Mouse (Mus musculus) G1E (cell line): ENCODE results near the gene Pofut1. TPM values are rescaled to one million over a fixed set of nuclear protein-coding genes. Genes with fewer than 3 reads are reported as not detected.

Experiments
- ATAC-seq: 2 replicates; pipeline ENCODE4 v1.8.0; 2016; ENCODE audit warnings: mild to moderate bottlenecking; ENCODE audit not compliant: insufficient number of reproducible peaks, poor library complexity, low FRiP score, severe bottlenecking; ENCODE audit errors: extremely low read depth
- DNase-seq: peaks from one replicate; pipeline ENCODE4 v3.0.0; 2012; ENCODE audit warnings: low spot score
- H3K27me3 ChIP-seq: 2 replicates; pipeline ENCODE4 v1.6.1; 2012; ENCODE audit warnings: mild to moderate bottlenecking, low read length, inconsistent platforms; ENCODE audit not compliant: insufficient read depth
- H3K36me3 ChIP-seq: replicated peaks from 2 replicates; pipeline ENCODE3; 2012; ENCODE audit warnings: mild to moderate bottlenecking, inconsistent platforms
- H3K4me1 ChIP-seq: 2 replicates; pipeline ENCODE4 v1.6.1; 2012; ENCODE audit warnings: low read depth, low read length, inconsistent platforms, mixed read lengths; ENCODE audit not compliant: insufficient read depth
- H3K4me3 ChIP-seq: 2 replicates; pipeline ENCODE4 v1.5.1; 2012; ENCODE audit warnings: low read depth, mild to moderate bottlenecking, inconsistent platforms, low read length, moderate library complexity, mixed read lengths
- H3K9me3 ChIP-seq: replicated peaks from 2 replicates; pipeline ENCODE4 v1.6.1; 2012; ENCODE audit warnings: inconsistent platforms
- CTCF ChIP-seq: IDR thresholded peaks from 2 replicates; pipeline ENCODE4 v1.5.1; 2012; ENCODE audit warnings: low read depth, low read length, inconsistent platforms, mixed read lengths
- GATA1 ChIP-seq: IDR thresholded peaks from 2 replicates; pipeline ENCODE4 v1.6.1; 2012; ENCODE audit warnings: borderline replicate concordance, low read length, inconsistent platforms, mixed read lengths
- GATA2 ChIP-seq: IDR thresholded peaks from 2 replicates; pipeline ENCODE4 v1.6.1; 2012; ENCODE audit warnings: low read depth, low read length, inconsistent platforms, borderline replicate concordance
- POLR2AphosphoS5 ChIP-seq: IDR thresholded peaks from 2 replicates; pipeline ENCODE4 v1.6.1; 2012; ENCODE audit warnings: low read depth, low read length, inconsistent platforms; ENCODE audit not compliant: insufficient replicate concordance
- TAL1 ChIP-seq: conservative IDR thresholded peaks from 2 replicates; pipeline ENCODE4 v1.6.1; 2012; ENCODE audit warnings: low read depth, low read length, inconsistent platforms, mixed read lengths
- polyA plus RNA-seq: library from polyadenylated mRNA; stranded (reverse); fragments of >175 nt; gene quantifications from 2 replicates; pipeline ENCODE4 v1.2.3, GENCODE M21; 2012
- total RNA-seq, 2 experiments: library from RNA; stranded (forward) in 1 of 2; stranded (reverse) in 1 of 2; fragments of 200-1000 nt in 1 of 2; fragments of >200 nt in 1 of 2; fragmentation: Nextera tagmentation in 1 of 2; gene quantifications; 2 replicates each; pipeline ENCODE4 v1.2.3; 2014 to 2017

The Pofut1 gene
- total and polyA plus RNA-seq, 3 experiments = 11.2 to 33.7 (median 30.0) TPM

DNA sequence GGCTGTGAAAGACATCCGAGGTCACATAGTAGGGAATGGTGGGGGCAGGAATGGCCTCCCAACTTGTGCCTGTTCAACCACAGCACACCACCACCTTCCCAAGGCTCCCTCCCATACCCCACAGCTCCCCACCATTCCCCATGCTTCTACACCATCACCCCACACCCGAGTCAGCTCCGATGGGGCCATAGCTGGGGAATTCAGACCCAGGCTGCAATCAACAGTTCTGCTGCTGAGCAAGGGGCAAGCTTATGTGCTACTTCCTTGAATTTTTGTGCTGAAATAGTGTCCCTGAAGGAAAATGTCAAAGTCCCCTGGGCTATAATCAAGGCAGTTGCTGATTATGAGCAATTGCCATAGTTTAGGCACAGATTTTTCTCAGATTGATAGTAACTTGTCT lies 22.8 kb upstream of the Pofut1 start:
- H3K9me3 ChIP-seq = no peaks in the 10 kb centered on the region
- H3K4me3 ChIP-seq = no peak overlapping the region
- DNase-seq = no peak
- H3K36me3 ChIP-seq = no peaks in the 10 kb centered on the region
- TF ChIP-seq TAL1 (no peak), CTCF (no peak)
- no peaks in the 10 kb centered on the region for H3K27me3 ChIP-seq
- H3K4me1 ChIP-seq = peaks cover 80% of the 10 kb centered on the region
- no peak for ATAC-seq

DNA sequence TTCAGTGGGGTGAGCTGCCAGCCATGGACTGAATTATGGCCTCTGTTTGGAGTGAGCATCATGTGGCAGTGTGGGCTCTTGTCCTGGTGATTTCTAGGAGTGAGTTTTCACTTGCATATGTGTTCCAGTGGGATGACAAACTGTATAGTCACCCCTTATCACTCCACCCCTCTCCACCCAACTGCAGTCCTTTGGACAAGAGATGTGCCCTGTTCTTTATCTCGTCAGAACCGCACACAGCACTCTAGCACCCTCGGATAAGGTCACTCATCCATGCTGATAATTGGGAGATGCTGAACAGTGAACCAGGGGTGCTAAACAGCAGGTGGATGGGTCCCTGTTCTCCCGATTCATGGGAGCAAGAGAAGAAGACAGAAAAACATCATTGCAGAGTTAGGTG lies 19.7 kb upstream of the Pofut1 start:
- H3K4me3 ChIP-seq = no peak overlapping the region; the same call in 1 of the 2 replicates
- H3K36me3 ChIP-seq = peaks cover 10% of the 10 kb centered on the region
- H3K9me3 ChIP-seq = no peaks in the 10 kb centered on the region
- TF ChIP-seq TAL1 (peak; percentile 56), POLR2AphosphoS5 (no peak)
- ATAC-seq (peak; percentile 78), DNase-seq (peak; percentile 57)
- peaks cover 85% of the 10 kb centered on the region for H3K4me1 ChIP-seq
- no peaks in the 10 kb centered on the region for H3K27me3 ChIP-seq

GRCm38 (mm10) chr2:153222130-153222529 lies 19.2 kb upstream of the Pofut1 start:
- TF ChIP-seq GATA2 (no peak), CTCF (no peak), TAL1 (no peak), GATA1 (no peak), POLR2AphosphoS5 (no peak)
- H3K4me1 ChIP-seq = peaks cover 85% of the 10 kb centered on the region
- H3K9me3 ChIP-seq = no peaks in the 10 kb centered on the region
- ATAC-seq = peak; percentile 56; the same call in 1 of the 2 replicates
- peaks cover 15% of the 10 kb centered on the region for H3K36me3 ChIP-seq
- H3K27me3 ChIP-seq = no peaks in the 10 kb centered on the region
- H3K4me3 ChIP-seq = no peak overlapping the region; the same call in 1 of the 2 replicates
- peak; percentile 57 for DNase-seq

GRCm38 (mm10) chr2:153222566-153222965 lies 18.8 kb upstream of the Pofut1 start:
- TF ChIP-seq POLR2AphosphoS5 (no peak), GATA1 (no peak), GATA2 (no peak), CTCF (no peak), TAL1 (no peak)
- H3K9me3 ChIP-seq = no peaks in the 10 kb centered on the region
- H3K4me3 ChIP-seq = no peak overlapping the region
- no peak for DNase-seq
- no peak for ATAC-seq
- H3K27me3 ChIP-seq = no peaks in the 10 kb centered on the region
- peaks cover 18% of the 10 kb centered on the region for H3K36me3 ChIP-seq
- peaks cover 89% of the 10 kb centered on the region for H3K4me1 ChIP-seq

- peaks cover 38% of the 10 kb centered on the region for H3K36me3 ChIP-seq
- no peak for TF ChIP-seq POLR2AphosphoS5
- no peak for TF ChIP-seq TAL1
- no peak for TF ChIP-seq GATA2
- TF ChIP-seq CTCF = no peak
- no peak for TF ChIP-seq GATA1
- ATAC-seq (no peak), DNase-seq (no peak)
- peak within 1 kb of the TSS; percentile 66 for H3K4me3 ChIP-seq
- H3K27me3 ChIP-seq = no peaks in the 10 kb centered on the region
- H3K9me3 ChIP-seq = no peaks in the 10 kb centered on the region
- H3K4me1 ChIP-seq = peaks cover 89% of the 10 kb centered on the region
These were observed 16.3 kb upstream of the Pofut1 start, which contains the start of gene Tspyl3 for GRCm38 (mm10) chr2:153224946-153225594. Gene Tspyl3, minus strand, starts transcription at chr2:153225441.

DNA sequence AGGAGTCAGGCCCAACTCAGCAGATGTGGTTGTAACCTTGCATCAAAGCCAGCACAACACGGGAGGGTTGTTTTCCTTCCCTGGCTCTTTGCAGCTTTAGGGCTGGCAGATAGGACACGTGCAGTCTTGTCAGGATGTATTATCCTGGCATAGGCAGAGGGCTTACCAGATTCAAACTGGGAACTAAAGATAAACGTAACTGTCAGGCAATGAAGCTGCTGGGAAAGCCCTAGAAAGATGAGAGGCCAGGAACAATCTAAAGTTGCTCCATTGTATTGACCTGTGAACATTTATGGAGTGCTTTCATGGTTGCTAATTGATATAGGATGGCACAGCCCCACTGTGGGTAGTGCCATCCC lies 15.8 kb upstream of the Pofut1 start:
- Histone ChIP-seq H3K4me1 (peaks cover 89% of the 10 kb centered on the region), H3K36me3 (peaks cover 43% of the 10 kb centered on the region), H3K4me3 (peak overlapping the region; percentile 66; the same call in 1 of the 2 replicates), H3K27me3 (no peaks in the 10 kb centered on the region), H3K9me3 (no peaks in the 10 kb centered on the region)
- DNase-seq (no peak), ATAC-seq (no peak)
- TF ChIP-seq CTCF (no peak), TAL1 (peak; percentile 8; the same call in 1 of the 2 replicates)

GRCm38 (mm10) chr2:153227959-153228358 lies 13.4 kb upstream of the Pofut1 start:
- Histone ChIP-seq H3K9me3 (no peaks in the 10 kb centered on the region), H3K36me3 (peaks cover 67% of the 10 kb centered on the region), H3K4me1 (peaks cover 87% of the 10 kb centered on the region), H3K4me3 (no peak overlapping the region; the same call in 1 of the 2 replicates), H3K27me3 (no peaks in the 10 kb centered on the region)
- TF ChIP-seq GATA1 = no peak
- TF ChIP-seq GATA2 = no peak
- no peak for TF ChIP-seq POLR2AphosphoS5
- no peak for TF ChIP-seq CTCF
- TF ChIP-seq TAL1 = peak; percentile 76
- ATAC-seq = peak; percentile 79
- DNase-seq = peak; percentile 60
